In the genomic region with DNA sequence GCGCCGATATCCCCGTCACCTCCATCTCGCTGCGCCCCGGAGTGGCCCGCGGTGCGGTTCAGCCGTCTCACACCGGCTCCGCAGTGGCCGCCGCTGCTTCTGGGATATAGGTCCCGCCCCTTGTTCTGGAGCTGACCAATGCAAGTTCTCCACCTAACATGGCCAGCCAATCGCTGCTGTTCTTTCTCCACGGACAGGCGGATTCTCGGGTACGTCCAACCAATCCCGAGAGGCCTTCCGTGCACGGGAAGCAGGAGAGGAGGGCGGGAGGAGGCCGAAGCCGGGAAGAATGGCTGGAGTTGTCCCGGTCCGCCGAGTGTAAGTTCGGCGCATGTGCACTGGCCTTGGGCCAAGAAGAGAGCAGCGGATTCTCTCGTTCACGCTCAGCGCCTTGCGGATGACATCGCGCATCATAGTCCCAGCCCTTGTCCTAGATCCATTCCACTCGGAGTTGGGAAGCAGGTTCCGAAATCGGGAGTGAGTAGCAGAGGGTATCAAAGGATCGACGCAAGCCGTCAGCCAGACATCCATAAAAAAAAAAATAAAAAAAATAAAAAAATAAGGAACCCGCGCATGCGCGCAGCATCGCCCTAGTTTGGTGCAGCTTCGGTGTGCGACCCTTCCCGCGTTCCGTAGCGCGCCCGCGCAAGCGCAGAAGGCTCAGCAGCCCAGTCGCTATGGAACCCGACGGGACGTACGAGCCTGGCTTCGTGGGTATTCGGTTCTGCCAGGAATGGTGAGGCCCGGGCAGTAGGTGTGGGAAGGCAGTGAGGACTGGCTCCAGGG, we compare ENCODE assay signal across 8 mouse cellular contexts. TPM values are rescaled to one million over a fixed set of nuclear protein-coding genes. Genes with fewer than 3 reads are reported as not detected.
DNase-seq lines count a peak whose midpoint lies in the region; ATAC-seq lines count a peak whose summit lies in the region.

Gene Polr2i (plus strand): TSS at position 280 of the 786 bp plus-strand sequence.
Gene Tbcb (minus strand): TSS at position 604 of the 786 bp plus-strand sequence.

- H3K9me3 ChIP-seq in hindbrain, embryonic 14.5 days (ENCODE audit: control insufficient read depth, low read length) = no peaks in the 10 kb centered on the region

- ATAC-seq in hindbrain, embryonic 14.5 days (ENCODE audit: low FRiP score) = peak; percentile 95

- peak; percentile 100 for DNase-seq in R1 (ENCODE audit: low read depth, low spot score)
- DNase-seq in cerebellum, postnatal 25 days = peak; percentile 99
- peak; percentile 96 to 98 for DNase-seq in frontal cortex, postnatal 25 days (ENCODE audit: low spot score in 2 of 2)
- peak; percentile 98 for DNase-seq in hindbrain, embryonic 14.5 days (ENCODE audit: low spot score)
- peak; percentile 99 for DNase-seq in layer of hippocampus, postnatal 36 days
- DNase-seq in lung, postnatal 36 days = peak; percentile 98
- DNase-seq in retina, postnatal 1 day = peak; percentile 100
- DNase-seq in urinary bladder, adult 18-20 months (ENCODE audit: low spot score in 2 of 2) = peak; percentile 93 to 98

- peak within 1 kb of the TSS; percentile 96 for H3K27ac ChIP-seq in hindbrain, embryonic 14.5 days

- no peaks in the 10 kb centered on the region for H3K27me3 ChIP-seq in hindbrain, embryonic 14.5 days (ENCODE audit: control insufficient read depth, insufficient read depth, low read length)

- H3K4me2 ChIP-seq in hindbrain, embryonic 14.5 days (replicated peaks) = peak within 1 kb of the TSS; percentile 60

- WGBS in hindbrain, embryonic 14.5 days = under 1% methylated on average over 67 of the region's 67 CpGs

- H3K4me1 ChIP-seq in hindbrain, embryonic 14.5 days (replicated peaks; ENCODE audit: control insufficient read depth, insufficient read depth, low read length) = peaks cover 10% of the 10 kb centered on the region

- peaks cover 39% of the 10 kb centered on the region for H3K36me3 ChIP-seq in hindbrain, embryonic 14.5 days (replicated peaks; ENCODE audit: control insufficient read depth, insufficient read depth)

- H3K9ac ChIP-seq in hindbrain, embryonic 14.5 days = peak within 1 kb of the TSS; percentile 75

- peak within 1 kb of the TSS; percentile 63 for H3K4me3 ChIP-seq in hindbrain, embryonic 14.5 days (replicated peaks; ENCODE audit: low read length)

RNA-seq across cellular contexts. Expression of gene Polr2i, which starts in this region (rescaled TPM):
- polyA plus RNA-seq in hindbrain, embryonic 14.5 days (2014; fragmentation: Nextera tagmentation; extraction: Ambion mirVana) = 179 and 199 TPM in 2 replicates
- total RNA-seq in layer of hippocampus, postnatal 36 days (2021) = 10 to 100 TPM; 53.1 to 65.2 TPM

RNA-seq across cellular contexts. Expression of gene Tbcb, which starts in this region (rescaled TPM):
- polyA plus RNA-seq in hindbrain, embryonic 14.5 days (2014; fragmentation: Nextera tagmentation; extraction: Ambion mirVana) = 390 and 397 TPM in 2 replicates
- 100 to 1,000 TPM; 118 to 127 TPM for total RNA-seq in layer of hippocampus, postnatal 36 days (2021)

Comparison
In these comparisons a context has a peak if more than half of its experiments do, and no peak if none do; other contexts are left out.
1. Peak in every context shown above with its lines: DNase-seq, ATAC-seq, H3K4me3 ChIP-seq and H3K27ac ChIP-seq.